Comparison of ENCODE assay signal across 19 mouse cellular contexts in the genomic region with DNA sequence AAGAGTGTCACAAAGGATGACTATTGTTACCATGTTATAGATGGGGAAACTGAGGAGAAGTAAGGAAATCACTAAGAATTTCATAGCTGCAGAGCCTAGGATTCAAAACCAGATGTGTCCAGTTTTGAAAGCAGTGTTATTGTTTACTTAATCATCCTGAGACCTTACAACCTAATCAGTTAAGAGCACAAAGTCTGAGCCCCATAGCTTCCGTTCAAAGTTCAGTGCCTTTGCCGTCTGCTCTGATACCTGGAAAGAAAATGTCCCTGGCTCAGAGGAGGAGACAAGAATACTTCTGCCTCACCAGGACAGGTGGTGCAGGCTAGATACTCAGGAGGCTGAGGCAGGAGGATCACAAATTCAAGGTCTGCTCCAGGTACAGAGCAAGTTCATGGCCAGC.
"Had no signal": no experiment of that assay in that cellular context is flagged by ENCODE, and none has a peak within 500 bp of the region (broad histone marks: within the 10 kb centered on the region; RNA-seq: fewer than 3 reads in every experiment).

No protein-coding gene starts in this region.

- H3K27me3 ChIP-seq: lung, embryonic 15.5 days; stomach, embryonic 15.5 days had no signal

- H3K4me3 ChIP-seq: left cerebral cortex, adult 2 months; lung, embryonic 15.5 days; megakaryocyte, embryonic 14.5 days; midbrain, embryonic 10.5 days; midbrain, embryonic 13.5 days; stomach, embryonic 15.5 days had no signal

- ATAC-seq: midbrain, embryonic 13.5 days had no signal

- H3K27ac ChIP-seq: left cerebral cortex, adult 2 months; liver, embryonic 14.5 days; lung, embryonic 15.5 days; midbrain, embryonic 10.5 days; midbrain, embryonic 13.5 days; stomach, embryonic 15.5 days had no signal

- DNase-seq: kidney, adult 11 months; kidney, postnatal 14 days; layer of hippocampus, postnatal 36 days; lung, adult 18-20 months; lung, postnatal 10 days; lung, postnatal 36 days; right cerebral cortex, adult 18-20 months; right cerebral cortex, postnatal 14 days; right cerebral cortex, postnatal 4 days; spleen, adult 18-20 months; thymus, postnatal 25 days had no signal

- H3K4me2 ChIP-seq: liver, embryonic 11.5 days; lung, embryonic 15.5 days; midbrain, embryonic 13.5 days; stomach, embryonic 15.5 days had no signal

- H3K9me3 ChIP-seq: lung, embryonic 15.5 days; megakaryocyte, embryonic 14.5 days; midbrain, embryonic 10.5 days; midbrain, embryonic 13.5 days; stomach, embryonic 15.5 days had no signal

- H3K36me3 ChIP-seq: lung, embryonic 15.5 days; midbrain, embryonic 10.5 days; midbrain, embryonic 13.5 days; stomach, embryonic 15.5 days had no signal

- H3K9ac ChIP-seq: liver, embryonic 14.5 days; lung, embryonic 15.5 days; midbrain, embryonic 13.5 days; stomach, embryonic 15.5 days had no signal
